Mouse (Mus musculus) small intestine, adult 2 months (tissue): ENCODE results near the gene Vmn2r8.
"Not testable (repeated sequence)": the region's sequence is repeated elsewhere in the genome, so short reads cannot be mapped to it uniquely, and the experiment has no call there.

Experiments used
- CTCF ChIP-seq: fragments of 200-500 bp; IDR thresholded peaks from 2 replicates; pipeline ENCODE4 v1.5.1; 2012; ENCODE audit warnings: low read depth, mild to moderate bottlenecking, control low read depth, inconsistent platforms, low read length, moderate library complexity, mixed read lengths; ENCODE audit not compliant: insufficient replicate concordance, insufficient read length; ENCODE audit errors: extremely low read depth
- POLR2A ChIP-seq: fragments of 200-500 bp; IDR thresholded peaks from 2 replicates; pipeline ENCODE4 v1.6.1; 2012; ENCODE audit warnings: low read depth, mild to moderate bottlenecking, control low read depth, inconsistent platforms, low read length, moderate library complexity

DNA sequence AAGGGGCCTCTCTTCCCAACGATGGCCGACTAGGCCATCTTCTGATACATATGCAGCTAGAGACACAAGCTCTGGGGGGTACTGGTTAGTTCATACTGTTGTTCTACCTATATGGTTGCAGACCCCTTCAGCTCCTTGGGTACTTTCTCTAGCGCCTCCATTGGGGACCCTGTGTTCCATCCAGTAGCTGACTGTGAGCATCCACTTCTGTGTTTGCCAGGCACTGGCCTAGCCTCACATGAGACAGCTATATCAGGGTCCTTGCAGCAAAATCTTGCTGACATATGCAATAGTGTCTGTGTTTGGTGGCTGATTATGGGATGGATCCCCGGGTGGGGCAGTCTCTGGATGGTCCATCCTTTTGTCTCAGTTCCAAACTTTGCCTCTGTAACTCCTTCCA is 57.4 kb downstream of the Vmn2r8 start:
- not testable (repeated sequence) for TF ChIP-seq CTCF, POLR2A
